Mouse (Mus musculus) cortical plate, adult 2 months (tissue): Measurements from ENCODE around the gene Herc2. TPM values are rescaled to one million over a fixed set of nuclear protein-coding genes. Genes with fewer than 3 reads are reported as not detected.

Source experiments
- H3K27ac ChIP-seq: fragments of 200-500 bp; 2 replicates; pipeline ENCODE4 v1.5.1; 2012; ENCODE audit warnings: low read length, control low read depth, inconsistent platforms; ENCODE audit not compliant: insufficient read depth
- H3K4me1 ChIP-seq: fragments of 200-500 bp; 2 replicates; pipeline ENCODE4 v1.6.1; 2011; ENCODE audit warnings: low read length; ENCODE audit not compliant: control insufficient read depth, insufficient read depth
- H3K4me3 ChIP-seq: fragments of 200-500 bp; 2 replicates; pipeline ENCODE4 v1.5.1; 2011; ENCODE audit warnings: mild to moderate bottlenecking, low read length, control low read depth; ENCODE audit not compliant: insufficient read depth
- CTCF ChIP-seq: fragments of 200-500 bp; IDR thresholded peaks from 2 replicates; pipeline ENCODE4 v1.5.1; 2011; ENCODE audit warnings: mild to moderate bottlenecking, control low read depth, low read length; ENCODE audit not compliant: insufficient read depth; ENCODE audit errors: extremely low read depth
- POLR2A ChIP-seq: fragments of 200-500 bp; IDR thresholded peaks from 2 replicates; pipeline ENCODE4 v1.6.1; 2011; ENCODE audit warnings: mild to moderate bottlenecking, low read length, control low read depth; ENCODE audit not compliant: insufficient read depth; ENCODE audit errors: extremely low read depth
- polyA plus RNA-seq: library from polyadenylated mRNA; depleted of rRNA; stranded (reverse); fragments of >200 nt; gene quantifications from 2 replicates; pipeline ENCODE4 v1.2.3, GENCODE M21; 2012

The Herc2 gene
- polyA plus RNA-seq, 1 experiment: 51.7 TPM

GRCm38 (mm10) chr7:56114148-56114547 lies 64.2 kb downstream of the Herc2 start:
- no peak overlapping the region for H3K4me3 ChIP-seq
- no peak overlapping the region for H3K27ac ChIP-seq
- TF ChIP-seq CTCF (no peak), POLR2A (no peak)
- peaks cover 2% of the 10 kb centered on the region; the same call in 1 of the 2 replicates for H3K4me1 ChIP-seq

GRCm38 (mm10) chr7:56120968-56121367 lies 71.0 kb downstream of the Herc2 start:
- TF ChIP-seq CTCF (no peak), POLR2A (no peak)
- no peak overlapping the region for H3K27ac ChIP-seq
- H3K4me1 ChIP-seq: peaks cover 3% of the 10 kb centered on the region; the same call in 1 of the 2 replicates
- H3K4me3 ChIP-seq: no peak overlapping the region

GRCm38 (mm10) chr7:56121425-56121824 lies 71.4 kb downstream of the Herc2 start:
- TF ChIP-seq CTCF: no peak
- TF ChIP-seq POLR2A: no peak
- peaks cover 3% of the 10 kb centered on the region; the same call in 1 of the 2 replicates for H3K4me1 ChIP-seq
- H3K27ac ChIP-seq: no peak overlapping the region
- H3K4me3 ChIP-seq: no peak overlapping the region

GRCm38 (mm10) chr7:56128080-56128479 lies 78.1 kb downstream of the Herc2 start:
- Histone ChIP-seq H3K27ac (no peak overlapping the region), H3K4me1 (no peaks in the 10 kb centered on the region), H3K4me3 (no peak overlapping the region)
- TF ChIP-seq CTCF (no peak), POLR2A (no peak)

GRCm38 (mm10) chr7:56129577-56129976 lies 79.6 kb downstream of the Herc2 start:
- no peaks in the 10 kb centered on the region for H3K4me1 ChIP-seq
- no peak overlapping the region for H3K4me3 ChIP-seq
- no peak for TF ChIP-seq POLR2A
- no peak for TF ChIP-seq CTCF
- no peak overlapping the region for H3K27ac ChIP-seq

GRCm38 (mm10) chr7:56131548-56131947 lies 81.6 kb downstream of the Herc2 start:
- no peak overlapping the region for H3K4me3 ChIP-seq
- H3K4me1 ChIP-seq: no peaks in the 10 kb centered on the region
- TF ChIP-seq CTCF (no peak), POLR2A (no peak)
- H3K27ac ChIP-seq: no peak overlapping the region

- TF ChIP-seq POLR2A: no peak
- TF ChIP-seq CTCF: no peak
- Histone ChIP-seq H3K4me1 (no peaks in the 10 kb centered on the region), H3K27ac (no peak overlapping the region), H3K4me3 (no peak overlapping the region)
Observed at GRCm38 (mm10) chr7:56138706-56139105, 88.7 kb downstream of the Herc2 start.

- no peak overlapping the region for H3K4me3 ChIP-seq
- H3K4me1 ChIP-seq: no peaks in the 10 kb centered on the region
- no peak overlapping the region for H3K27ac ChIP-seq
- TF ChIP-seq POLR2A: no peak
- TF ChIP-seq CTCF: no peak
Observed at GRCm38 (mm10) chr7:56146424-56146823, 96.4 kb downstream of the Herc2 start.

GRCm38 (mm10) chr7:56148925-56149324 lies 98.9 kb downstream of the Herc2 start:
- TF ChIP-seq POLR2A (no peak), CTCF (no peak)
- Histone ChIP-seq H3K27ac (no peak overlapping the region), H3K4me1 (no peaks in the 10 kb centered on the region), H3K4me3 (no peak overlapping the region)

GRCm38 (mm10) chr7:56151885-56152676 lies 102.1 kb downstream of the Herc2 start:
- H3K4me3 ChIP-seq: no peak overlapping the region
- TF ChIP-seq CTCF (no peak), POLR2A (no peak)
- H3K27ac ChIP-seq: no peak overlapping the region
- H3K4me1 ChIP-seq: peaks cover 4% of the 10 kb centered on the region; the same call in 1 of the 2 replicates
